Mouse (Mus musculus) cerebellum, adult 11-12 months (tissue): ENCODE measurements around the gene Dnajb14.
"Not testable (repeated sequence)": the region's sequence is repeated elsewhere in the genome, so short reads cannot be mapped to it uniquely, and the experiment has no call there.

Experiments
- DNase-seq: peaks from one replicate; pipeline ENCODE4 v3.0.0; 2022

Dnajb14 gene

GRCm38 (mm10) chr3:137867437-137868093, at the start of gene Dnajb14:
Gene Dnajb14, plus strand, starts transcription at chr3:137867675.
- DNase-seq = peak; percentile 77

DNA sequence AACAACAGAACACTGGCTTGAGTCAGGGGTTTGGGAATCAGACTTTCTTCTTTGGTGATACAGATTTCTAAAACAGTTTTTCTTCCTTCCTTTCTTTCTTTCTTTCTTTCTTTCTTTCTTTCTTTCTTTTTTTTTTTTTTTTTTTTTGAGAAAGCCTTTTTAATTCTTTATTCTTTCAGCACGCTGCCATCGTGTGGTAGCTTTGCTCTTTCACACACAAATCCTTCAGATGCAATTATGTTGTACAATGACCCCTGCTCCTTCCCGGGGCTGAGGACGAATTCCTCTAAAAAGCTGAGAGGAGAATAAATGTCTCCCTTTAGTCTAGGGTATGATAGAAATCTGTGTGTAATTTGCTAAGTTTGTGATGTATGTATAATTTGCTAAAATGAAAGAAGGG, 48.8 kb upstream of the Dnajb14 start:
- no peak for DNase-seq

GRCm38 (mm10) chr3:137820688-137821467, 46.6 kb upstream of the Dnajb14 start:
- DNase-seq = no peak

- DNase-seq = no peak
Measured at GRCm38 (mm10) chr3:137823317-137823716, 44.2 kb upstream of the Dnajb14 start.

DNA sequence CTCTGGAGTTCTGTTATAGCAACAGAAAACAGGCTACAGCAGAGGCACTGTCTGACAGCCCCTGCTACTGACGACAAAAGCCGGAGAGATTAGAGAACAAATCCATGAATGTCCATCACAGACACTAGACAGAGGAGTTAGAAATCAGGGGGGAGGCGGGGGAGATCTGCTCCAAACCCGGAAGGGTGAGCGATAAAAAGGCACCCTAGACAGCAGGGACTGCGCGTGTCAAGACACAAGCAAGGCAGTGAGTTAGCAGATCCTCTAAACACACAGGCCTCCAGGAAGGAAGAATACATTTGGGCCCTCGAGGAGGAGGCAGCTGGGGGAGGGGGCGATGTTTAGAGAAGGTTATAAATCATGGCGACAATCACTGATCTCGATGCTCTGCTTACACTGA, 39.8 kb upstream of the Dnajb14 start:
- no peak for DNase-seq

GRCm38 (mm10) chr3:137831156-137831555, 36.3 kb upstream of the Dnajb14 start:
- DNase-seq = no peak

GRCm38 (mm10) chr3:137833128-137833527, 34.3 kb upstream of the Dnajb14 start:
- DNase-seq = no peak

DNA sequence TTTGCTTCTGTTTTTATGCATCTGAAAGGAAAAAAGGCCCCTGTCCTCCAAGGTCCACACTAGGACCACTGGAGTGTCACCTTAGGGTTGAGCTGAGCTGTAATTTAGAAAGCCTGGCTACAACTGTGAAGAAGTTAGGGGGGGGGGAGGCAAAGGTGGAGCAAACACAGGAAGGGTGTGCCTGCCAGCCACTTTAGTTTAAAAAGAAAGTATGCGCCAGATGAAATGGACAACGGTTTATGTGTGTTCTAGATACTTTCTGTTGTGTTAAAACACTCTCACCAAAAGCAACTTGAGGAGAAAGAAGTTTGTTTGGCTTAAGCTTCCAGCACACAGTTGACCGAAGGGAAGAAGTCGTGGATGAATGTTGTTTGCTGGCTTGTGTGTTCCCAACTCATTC, 33.8 kb upstream of the Dnajb14 start:
- no peak for DNase-seq

- no peak for DNase-seq
Measured at GRCm38 (mm10) chr3:137836543-137836942, 30.9 kb upstream of the Dnajb14 start.

- DNase-seq = no peak
Measured at GRCm38 (mm10) chr3:137838160-137838559, 29.3 kb upstream of the Dnajb14 start.

- no peak for DNase-seq
Measured at GRCm38 (mm10) chr3:137842944-137843343, 24.5 kb upstream of the Dnajb14 start.

DNA sequence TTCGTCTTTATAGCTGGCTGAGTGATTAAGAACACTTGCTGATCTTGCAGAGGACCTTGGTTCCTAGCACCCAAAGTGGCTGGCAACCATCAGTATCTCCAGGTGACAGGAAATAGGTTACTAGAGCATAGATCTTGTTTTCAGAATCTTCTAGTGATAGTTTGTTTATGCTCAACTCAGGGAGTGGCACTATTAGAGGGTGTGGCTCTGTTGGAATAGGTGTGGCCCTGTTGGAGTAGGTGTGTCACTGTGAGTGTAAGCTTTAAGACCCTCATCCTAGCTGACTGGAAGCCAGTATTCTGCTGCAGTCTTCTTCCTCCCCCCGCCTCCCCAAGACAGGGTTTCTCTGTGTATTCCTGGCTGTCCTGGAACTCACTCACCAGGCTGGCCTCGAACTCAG, 23.2 kb upstream of the Dnajb14 start:
- DNase-seq = no peak

DNA sequence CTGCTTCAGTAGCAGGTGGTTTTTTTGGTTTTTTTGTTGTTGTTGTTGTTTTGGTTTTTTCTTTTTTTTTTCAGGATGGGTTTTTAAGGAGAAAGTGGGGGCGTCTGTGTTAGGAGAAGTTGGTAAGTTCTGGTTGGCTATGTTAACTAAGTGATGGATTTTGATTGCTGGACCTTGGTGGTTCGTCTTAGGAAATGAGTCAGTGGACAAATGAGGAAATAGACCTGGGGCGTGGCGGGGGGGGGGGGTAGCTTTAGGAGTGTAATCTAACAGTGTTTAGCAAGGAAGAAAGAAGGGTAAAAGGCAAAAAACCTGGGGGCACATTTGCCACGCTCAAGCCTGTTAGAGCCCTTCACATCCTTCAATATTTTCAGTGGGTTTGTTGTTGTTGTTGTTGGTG, 20.9 kb upstream of the Dnajb14 start:
- no peak for DNase-seq

DNA sequence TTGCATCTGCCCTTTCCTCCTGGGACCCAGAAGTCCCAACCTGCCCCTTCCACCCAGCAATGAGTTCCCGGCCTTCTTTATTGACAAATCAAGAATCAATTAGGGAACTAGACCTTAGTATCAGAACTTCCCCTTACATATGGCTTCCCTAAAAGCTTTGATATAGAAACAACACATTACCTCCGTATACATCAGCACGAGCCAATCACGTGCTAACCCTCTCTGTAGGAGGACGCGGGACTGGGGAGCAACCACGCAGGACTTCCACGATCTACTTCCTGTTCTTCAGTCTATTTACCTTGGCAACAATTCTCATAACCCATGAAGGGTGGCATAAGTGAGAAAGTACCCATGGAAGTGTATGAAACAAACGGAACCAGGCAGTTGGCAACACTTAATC, 19.1 kb upstream of the Dnajb14 start:
- no peak for DNase-seq

DNA sequence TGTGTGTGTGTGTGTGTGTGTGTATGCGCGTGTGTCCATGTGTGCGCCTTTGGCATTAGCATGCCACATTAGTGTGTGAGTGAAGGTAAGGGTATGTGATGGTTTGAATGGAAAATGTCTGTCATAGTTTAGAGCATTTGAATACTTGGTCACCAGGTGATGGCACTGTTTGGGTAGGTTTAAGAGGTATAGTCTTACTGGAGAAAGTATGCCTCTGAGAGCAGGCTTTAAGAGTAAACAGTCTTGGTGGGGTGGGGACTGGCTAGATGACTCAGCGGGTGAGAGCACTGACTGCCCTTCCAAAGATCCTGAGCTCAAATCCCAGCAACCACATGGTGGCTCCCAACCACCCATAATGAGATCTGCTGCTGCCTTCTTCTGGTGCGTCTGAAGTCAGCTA, 17.8 kb upstream of the Dnajb14 start:
- DNase-seq = no peak

DNA sequence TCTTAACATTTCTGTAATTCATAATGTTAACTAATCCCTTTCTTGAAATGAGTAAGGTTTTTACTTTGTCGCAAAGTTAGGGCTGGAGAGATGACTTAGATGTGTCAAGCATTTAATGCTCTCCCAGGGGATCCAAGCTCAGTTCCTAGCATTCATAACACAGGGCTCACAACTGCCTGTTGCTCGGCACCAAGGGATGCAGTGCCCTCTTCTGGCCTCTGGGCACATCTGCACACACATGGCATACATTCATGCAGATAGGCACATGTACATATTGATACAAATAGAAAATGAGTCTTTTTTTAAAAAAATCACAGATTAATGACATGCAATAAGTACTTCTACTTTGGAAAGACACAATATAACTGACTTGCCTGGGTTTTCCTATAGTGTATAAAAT, 16.3 kb upstream of the Dnajb14 start:
- DNase-seq = no peak

GRCm38 (mm10) chr3:137853011-137853410, 14.5 kb upstream of the Dnajb14 start:
- DNase-seq = not testable (repeated sequence)

- no peak for DNase-seq
Measured at GRCm38 (mm10) chr3:137855328-137855727, 12.1 kb upstream of the Dnajb14 start.

DNA sequence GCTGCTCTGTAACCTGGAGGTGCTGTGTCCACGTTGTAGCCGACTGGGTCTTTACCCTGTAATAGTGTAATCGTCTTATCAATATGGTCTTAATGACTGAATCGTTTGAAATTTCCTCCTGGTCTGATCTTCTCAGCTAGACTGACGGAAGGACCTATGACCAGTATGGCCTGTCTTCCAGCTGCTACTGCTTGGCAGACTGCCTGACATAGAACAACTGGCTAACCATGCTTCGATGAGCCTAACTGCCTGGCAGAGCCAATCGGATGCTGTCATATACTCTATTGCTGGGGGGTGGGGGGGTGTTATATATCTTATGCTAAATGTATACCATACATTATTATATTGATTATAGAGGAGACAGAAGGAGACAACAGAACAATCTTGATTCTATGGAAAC, 11.4 kb upstream of the Dnajb14 start:
- DNase-seq = no peak

- DNase-seq = no peak
Measured at GRCm38 (mm10) chr3:137860394-137861170, 6.9 kb upstream of the Dnajb14 start.

DNA sequence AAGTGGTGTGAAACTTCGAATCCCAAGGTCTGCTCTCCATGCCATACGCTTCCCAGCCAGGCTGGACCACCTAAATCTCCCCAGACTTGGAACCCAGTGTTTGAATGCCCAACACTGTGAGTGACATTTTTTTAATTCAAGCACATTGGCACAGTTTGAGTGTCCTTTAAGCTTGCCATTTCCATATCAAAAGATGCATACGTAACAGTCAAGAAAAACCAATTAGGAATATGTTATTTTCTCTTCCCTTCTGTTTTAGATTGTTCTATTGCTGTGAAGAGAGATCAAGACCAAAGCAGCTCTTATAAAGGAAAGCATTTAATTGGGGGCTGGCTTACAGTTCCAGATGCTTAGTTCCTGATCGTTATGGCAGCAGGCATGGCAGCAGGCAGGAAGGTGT, 6.0 kb upstream of the Dnajb14 start:
- DNase-seq = no peak

DNA sequence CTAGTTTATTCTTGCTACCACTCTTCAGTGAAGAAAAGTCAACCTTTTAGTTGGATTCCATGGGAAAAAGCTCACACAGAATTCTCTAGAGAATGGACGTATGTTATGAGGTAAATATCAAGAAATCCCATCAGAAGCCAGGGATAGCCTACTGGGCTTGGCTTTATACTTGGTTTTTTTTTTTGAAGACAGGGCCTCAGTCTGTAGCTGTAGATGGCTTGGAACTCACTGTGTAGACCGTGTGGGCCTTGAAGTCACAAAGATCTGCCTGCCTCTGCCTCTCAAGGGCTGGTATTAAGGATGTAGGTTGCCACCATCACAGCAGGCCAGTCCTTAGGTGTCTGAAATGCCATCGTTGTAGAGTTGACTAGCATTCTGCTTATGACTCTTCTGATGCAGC, 4.9 kb upstream of the Dnajb14 start:
- DNase-seq = peak; percentile 26

DNA sequence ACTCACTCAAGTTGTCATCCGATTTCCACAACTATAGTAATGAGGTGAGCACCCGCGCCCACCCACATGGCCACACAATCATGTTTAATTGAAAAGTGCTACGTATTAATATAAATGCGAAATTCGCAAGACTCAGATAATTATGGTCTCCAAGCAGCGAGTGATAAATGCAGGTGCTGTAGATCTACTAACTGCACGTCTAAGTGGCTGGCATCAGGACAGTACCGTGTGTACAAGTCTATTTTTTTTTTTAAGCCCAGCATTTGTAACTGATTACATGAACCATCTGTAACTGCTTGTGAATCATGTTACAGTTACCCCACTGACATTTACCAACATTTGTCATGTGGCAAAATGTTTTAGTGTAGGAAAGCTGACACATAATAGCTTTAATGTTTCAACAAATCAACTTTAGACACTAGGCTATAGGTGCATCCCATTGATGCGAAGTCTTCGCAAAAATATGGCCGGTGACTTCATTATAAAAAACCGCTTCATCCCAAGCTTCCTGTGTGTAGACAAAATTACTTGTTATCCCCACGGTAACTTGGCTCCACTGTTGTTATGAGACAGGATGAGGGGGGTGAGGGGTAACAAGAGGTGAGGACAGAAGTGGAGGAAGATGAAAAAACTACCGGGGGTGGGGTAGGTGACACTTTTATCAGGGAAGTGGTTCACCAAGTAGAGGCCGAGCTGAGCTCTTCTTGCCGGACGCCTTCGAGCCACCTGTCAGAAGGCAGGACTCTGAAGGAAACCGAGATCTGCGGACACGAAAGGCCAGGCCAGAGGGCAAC, 3.9 kb upstream of the Dnajb14 start:
- peak; percentile 44 for DNase-seq
